Mouse (Mus musculus): Measurements from ENCODE around the gene Nhsl1.

DNA sequence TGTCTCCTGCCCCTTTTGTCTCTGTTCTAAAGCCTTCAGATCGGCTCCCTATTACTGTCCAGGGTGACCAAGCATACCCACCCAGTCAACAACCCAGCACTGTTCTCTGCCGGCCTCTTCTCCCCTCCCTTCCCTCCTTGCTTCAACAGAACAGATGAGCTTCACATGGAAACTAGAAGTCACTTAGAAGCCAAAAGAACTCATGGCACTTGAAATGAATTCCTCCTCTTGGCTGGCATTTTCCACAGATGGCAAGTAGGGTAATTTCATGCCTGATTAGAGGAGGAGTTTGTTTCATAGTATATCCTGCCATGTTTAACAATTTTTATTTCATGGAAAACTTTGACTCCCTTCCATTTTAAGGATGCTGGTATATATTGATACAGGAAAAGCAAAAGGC lies 85.2 kb downstream of the Nhsl1 start:
- no peak for TF ChIP-seq CTCF (IDR thresholded peaks at IDR 0.05; ENCODE audit: control insufficient read depth, insufficient read depth, insufficient replicate concordance, low read depth, low read length)
- no peak for TF ChIP-seq POLR2A (IDR thresholded peaks at IDR 0.05; ENCODE audit: control insufficient read depth, low read depth, low read length)

All from testis, adult 2 months (tissue).